Mouse (Mus musculus): ENCODE measurements around the gene Timm29.

Timm29 gene

DNA sequence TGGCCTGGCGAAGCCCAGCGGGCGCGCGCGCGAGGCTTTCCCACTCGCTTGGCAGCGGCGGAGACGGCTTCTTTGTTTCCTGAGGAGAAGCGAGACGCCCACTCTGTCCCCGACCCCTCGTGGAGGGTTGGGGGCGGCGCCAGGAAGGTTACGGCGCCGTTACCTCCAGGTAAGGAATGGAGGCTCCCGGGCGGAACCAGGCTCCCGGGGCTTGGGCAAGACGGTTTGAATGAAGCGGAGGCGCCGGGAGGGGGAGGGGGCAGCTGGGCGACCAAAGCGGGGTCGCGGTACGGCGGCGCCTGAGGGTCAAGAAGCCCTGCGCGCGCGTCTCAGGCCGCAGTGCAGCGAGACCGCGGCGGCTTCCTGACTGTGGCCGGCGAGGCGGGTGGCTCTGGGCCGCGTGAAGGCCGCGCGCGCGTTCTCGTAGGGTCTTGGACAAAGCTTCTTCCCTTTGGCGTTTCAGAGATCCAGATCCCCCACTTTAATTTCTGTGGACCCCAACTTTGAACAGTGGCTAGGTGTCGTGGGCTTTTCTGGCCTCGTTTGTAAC, 23.8 kb downstream of the Timm29 start:
- peak; percentile 73 to 82 for DNase-seq (ENCODE audit: low spot score in 2 of 2)

DNA sequence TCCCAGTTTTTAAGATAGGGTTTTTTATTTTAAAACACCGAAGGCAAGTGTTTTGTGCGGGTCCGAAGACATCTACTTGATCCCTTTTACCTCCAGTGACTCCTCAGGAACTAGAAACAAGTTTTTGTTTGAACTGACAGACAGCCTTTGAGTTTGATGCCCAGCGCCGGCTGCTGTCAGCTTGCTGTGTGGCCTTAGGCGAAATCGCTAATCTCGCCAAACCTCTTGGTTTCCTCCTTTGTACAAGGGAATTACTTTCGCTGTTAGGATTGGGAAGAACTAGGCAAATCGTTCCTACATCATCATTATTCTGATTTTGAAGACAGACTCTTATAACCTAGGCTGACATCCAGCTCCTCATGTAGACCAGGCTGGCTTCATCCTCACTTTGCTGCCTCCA, 24.5 kb downstream of the Timm29 start:
- peak in 1 of 2 experiments; percentile 17 for DNase-seq (ENCODE audit: low spot score in 2 of 2)

DNA sequence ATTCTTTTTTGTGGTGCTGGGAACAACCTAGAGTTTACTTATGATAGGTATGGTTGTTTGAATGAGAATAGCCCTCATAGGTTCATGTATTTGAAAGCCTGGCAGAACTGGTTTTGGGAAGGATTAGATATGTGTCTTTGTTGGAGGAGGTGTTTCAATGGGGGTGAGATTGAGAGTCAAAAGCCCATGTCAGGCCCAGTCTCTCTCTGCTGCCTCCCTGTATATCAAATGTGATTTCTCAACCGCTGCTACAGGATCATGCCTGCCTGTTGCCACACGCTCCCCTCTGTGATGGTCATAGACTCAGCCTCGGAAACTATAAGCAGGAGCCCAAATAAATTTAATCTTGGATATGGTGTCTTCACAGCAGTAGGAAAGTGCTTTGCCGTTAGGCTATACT, 27.7 kb downstream of the Timm29 start:
- DNase-seq (ENCODE audit: low spot score in 2 of 2) = no peak

DNA sequence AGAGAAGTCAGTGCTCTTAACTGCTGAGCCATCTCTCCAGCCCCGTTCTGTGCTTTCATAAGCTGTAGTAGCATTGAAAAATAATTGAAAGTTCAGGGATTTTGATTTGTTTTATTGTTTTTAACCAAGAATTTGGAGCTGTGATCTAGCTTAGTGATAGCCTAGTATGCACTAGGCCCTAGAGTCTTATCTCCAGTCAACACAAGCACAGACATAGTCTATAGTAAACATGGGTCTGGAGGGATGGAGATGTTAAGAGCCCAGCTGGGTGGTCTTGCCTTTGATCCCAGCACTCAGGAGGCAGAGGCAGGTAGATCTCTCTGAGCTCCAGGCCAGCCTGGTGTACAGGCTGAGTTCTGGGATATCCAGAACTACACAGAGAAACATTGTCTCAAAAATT, 30.2 kb downstream of the Timm29 start:
- no peak for DNase-seq (ENCODE audit: low spot score in 2 of 2)

DNA sequence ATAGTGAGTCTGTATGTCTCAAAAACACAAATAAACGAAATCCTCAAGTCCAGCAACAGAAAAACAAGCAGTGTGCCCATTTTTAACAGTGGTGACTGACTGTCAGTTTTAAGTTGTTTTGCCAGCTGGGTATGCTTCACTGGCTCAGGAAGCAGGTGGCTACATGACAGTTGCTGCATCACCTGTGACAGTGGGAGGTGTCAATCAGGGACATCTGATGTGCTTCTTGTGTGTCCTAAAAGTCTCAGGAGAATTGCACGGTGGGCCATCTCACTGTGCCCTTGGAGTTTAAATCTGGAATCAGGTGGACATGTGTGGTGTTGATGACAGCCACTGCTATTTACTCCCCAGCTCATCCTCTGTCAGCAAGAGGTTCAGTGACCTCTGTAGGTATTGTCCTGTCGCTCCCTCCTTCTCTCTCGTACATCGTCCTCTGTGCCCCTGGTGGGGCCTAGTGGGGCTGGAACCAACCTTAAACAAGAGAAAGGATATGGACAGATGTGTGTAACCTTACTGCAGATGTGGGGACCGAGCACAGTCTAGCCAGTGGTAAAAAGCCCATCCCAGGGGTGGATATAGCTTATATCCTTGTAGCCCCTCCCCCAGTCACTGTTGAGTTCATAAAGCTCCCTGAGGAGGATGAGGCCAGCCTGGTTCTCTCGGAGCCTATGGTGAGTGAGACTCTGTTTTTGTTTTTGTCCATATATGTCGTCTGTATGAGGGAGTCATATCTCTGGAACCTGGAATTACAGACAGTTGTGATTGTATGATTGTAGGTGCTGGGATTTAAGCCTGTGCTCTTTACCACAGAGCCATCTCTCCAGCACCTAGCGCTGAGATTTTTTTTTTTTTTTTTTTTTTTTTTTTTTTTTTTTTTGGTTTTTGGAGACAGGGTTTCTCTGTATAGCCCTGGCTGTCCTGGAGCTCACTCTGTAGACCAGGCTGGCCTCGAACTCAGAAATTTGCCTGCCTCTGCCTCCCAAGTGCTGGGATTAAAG, 33.1 kb downstream of the Timm29 start:
- DNase-seq (ENCODE audit: low spot score in 2 of 2) = no peak

DNA sequence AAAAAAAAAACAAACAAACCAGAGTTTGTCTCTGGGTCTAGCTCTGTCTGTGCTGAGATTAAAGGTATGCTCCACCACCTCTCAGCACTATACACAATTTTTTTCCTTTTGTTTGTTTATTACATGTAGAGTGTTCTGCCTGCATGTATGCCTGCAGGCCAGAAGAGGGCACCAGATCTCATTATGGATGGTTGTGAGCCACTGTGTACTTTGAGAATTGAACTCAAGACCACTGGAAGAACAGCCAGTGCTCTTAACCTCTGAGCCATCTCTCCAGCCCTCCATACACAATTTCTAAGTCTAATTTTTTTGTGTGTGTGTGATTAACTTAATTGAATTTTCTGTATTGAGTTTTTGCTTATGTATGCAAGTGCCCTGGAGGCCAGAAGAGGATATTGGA, 34.0 kb downstream of the Timm29 start:
- no peak for DNase-seq (ENCODE audit: low spot score in 2 of 2)

DNA sequence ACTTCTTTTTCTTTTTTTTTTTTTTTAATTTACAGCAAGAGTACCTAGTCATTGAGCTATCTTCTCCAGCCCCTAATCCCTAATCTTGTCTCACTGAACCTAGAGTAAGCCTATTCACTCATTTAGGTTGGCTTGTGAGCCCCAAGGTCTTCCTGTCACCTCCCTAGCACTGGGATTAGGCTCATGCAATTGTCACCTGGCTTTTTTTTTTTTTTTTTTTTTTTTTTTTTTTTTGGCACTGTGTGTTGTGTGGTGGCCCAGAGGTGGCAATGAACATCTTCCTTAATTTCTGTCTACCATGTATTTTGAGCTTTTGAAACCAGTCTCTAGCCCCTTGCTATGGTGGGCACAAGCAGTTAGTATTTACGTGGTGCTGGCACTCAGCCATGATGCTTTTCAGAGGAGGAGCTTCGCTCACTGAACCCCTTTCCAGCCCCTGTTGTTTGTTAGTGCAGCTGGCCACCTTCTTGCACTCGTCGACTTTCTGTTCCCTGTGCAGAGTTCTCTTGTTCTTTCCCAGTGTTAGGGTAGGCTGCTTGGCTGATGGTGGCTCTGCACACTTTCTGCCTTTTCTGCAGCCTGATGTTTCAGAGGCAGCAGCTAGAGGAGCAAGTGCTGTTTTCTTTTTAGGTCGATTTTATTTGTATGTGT, 34.7 kb downstream of the Timm29 start:
- DNase-seq (ENCODE audit: low spot score in 2 of 2) = no peak

- no peak for DNase-seq (ENCODE audit: low spot score in 2 of 2)
Observed at GRCm38 (mm10) chr9:21630673-21631072, 38.2 kb downstream of the Timm29 start.

- DNase-seq (ENCODE audit: low spot score in 2 of 2) = no peak
Observed at GRCm38 (mm10) chr9:21633106-21633505, 40.6 kb downstream of the Timm29 start.

- DNase-seq (ENCODE audit: low spot score in 2 of 2) = no peak
Observed at GRCm38 (mm10) chr9:21635639-21636038, 43.1 kb downstream of the Timm29 start.

DNA sequence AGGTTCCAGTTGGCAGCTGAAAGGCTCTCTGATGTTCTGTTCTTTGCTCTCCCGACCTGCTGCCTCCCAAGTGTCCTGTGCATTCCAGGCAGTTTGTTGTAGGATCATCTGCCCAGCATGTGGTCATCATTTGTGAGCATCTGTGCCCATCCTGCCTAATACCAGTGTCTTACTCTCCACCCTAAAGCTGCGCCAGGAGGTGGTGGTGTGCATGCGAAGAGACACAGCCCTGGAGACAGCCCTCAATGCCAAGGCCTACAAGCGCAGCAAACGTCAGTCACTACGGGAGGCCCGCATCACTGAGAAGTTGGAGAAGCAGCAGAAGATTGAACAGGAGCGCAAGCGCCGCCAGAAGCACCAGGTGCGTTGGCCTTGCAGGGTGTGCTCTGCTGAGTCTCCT, 46.5 kb downstream of the Timm29 start:
- no peak for DNase-seq (ENCODE audit: low spot score in 2 of 2)

Measured in urinary bladder, adult 18-20 months (tissue).